Mouse (Mus musculus) ES-E14 (cell line): ENCODE results near the gene Srcin1.

ENCODE experiments used
- CHD2 ChIP-seq: IDR thresholded peaks from 2 replicates; pipeline ENCODE4 v1.6.1; 2014; ENCODE audit warnings: mild to moderate bottlenecking, low read depth, low read length, inconsistent platforms
- HCFC1 ChIP-seq: IDR thresholded peaks from 2 replicates; pipeline ENCODE4 v1.6.1; 2012; ENCODE audit warnings: low read length, inconsistent platforms, borderline replicate concordance; ENCODE audit not compliant: insufficient read depth
- MAFK ChIP-seq: IDR thresholded peaks from 2 replicates; pipeline ENCODE4 v1.6.1; 2014; ENCODE audit warnings: mild to moderate bottlenecking, low read depth, low read length, inconsistent platforms; ENCODE audit not compliant: insufficient read depth
- ZNF384 ChIP-seq: IDR thresholded peaks from 2 replicates; pipeline ENCODE4 v1.6.1; 2012; ENCODE audit warnings: low read depth, low read length, inconsistent platforms

DNA sequence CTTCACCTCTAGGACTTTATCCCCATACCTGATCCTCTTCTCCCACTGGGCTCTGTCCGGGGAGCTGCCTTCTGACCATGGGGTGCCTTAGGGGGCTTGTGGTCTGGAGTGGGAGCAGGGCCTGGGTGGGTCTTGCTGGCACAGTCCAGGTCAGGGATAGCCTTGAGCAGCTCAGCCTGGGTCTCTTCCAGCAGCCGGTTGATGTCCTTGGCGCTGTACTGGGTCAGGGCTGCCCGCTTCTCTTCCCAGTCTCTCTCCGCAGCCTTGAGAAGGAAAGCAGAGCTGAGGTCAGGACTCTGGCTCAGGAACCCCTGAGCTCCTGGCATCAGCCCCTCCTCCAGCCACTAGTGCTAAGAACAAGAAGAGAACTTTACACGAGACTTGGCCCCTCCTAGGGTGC, 50.7 kb downstream of the Srcin1 start:
- TF ChIP-seq CHD2, result no peak
- no peak for TF ChIP-seq ZNF384
- no peak for TF ChIP-seq HCFC1
- no peak for TF ChIP-seq MAFK
